In the genomic region with DNA sequence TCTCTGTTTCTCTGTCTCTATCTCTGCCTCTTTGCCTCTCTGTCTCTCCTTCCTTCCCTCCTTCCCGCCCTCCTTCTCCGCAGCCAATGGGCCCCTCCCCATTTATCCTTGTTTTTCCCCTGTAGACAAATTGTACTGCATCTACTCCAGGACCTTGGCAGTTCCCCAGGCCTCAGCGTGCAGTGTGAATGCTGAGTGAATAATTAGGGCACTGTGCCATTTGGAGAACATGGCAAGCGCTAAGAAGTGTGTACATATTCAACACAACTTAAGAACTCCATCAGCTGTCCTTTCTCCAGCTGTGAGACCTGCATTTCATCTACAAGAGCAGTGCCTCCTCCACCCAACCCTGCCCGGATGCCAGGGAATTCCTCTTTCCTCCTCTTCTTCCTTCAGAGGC, we compare ENCODE assay signal across 9 mouse cellular contexts.
A peak's percentile ranks its signal among the peaks of the same experiment; 100 is the strongest.
DNase-seq lines count a peak whose midpoint lies in the region; ATAC-seq lines count a peak whose summit lies in the region.
"Had no signal": no experiment of that assay in that cellular context is flagged by ENCODE, and none has a peak within 500 bp of the region (broad histone marks: within the 10 kb centered on the region; RNA-seq: fewer than 3 reads in every experiment).

No protein-coding gene starts in this region.

- ATAC-seq in heart, embryonic 13.5 days (ENCODE audit: extremely low read depth, insufficient number of reproducible peaks, low FRiP score, low TSS enrichment): no peak
- no peak for ATAC-seq in heart, embryonic 12.5 days (ENCODE audit: insufficient number of reproducible peaks, low FRiP score)
- ATAC-seq in midbrain, embryonic 16.5 days: peak; percentile 78
- peak; percentile 77; the same call in 1 of the 2 replicates for ATAC-seq in stomach, embryonic 16.5 days (ENCODE audit: insufficient read depth, low FRiP score)
- no peak for ATAC-seq in erythroid progenitor cell, adult 5-6 weeks (replicated peaks; ENCODE audit: low FRiP score, poor library complexity, severe bottlenecking)

- DNase-seq in midbrain, embryonic 10.5 days (ENCODE audit: low spot score): no peak
- peak; percentile 25 to 50 for DNase-seq in layer of hippocampus, adult 18-20 months (ENCODE audit: low spot score in 2 of 2)
- DNase-seq in thymus, postnatal 10 days (ENCODE audit: low spot score in 2 of 2): no peak

- no peaks in the 10 kb centered on the region for H3K9me3 ChIP-seq in heart, embryonic 13.5 days
- no peaks in the 10 kb centered on the region for H3K9me3 ChIP-seq in heart, embryonic 12.5 days (replicated peaks)
- no peaks in the 10 kb centered on the region for H3K9me3 ChIP-seq in midbrain, embryonic 16.5 days (replicated peaks; ENCODE audit: control insufficient read depth, low read length, poor library complexity, severe bottlenecking)
- H3K9me3 ChIP-seq in midbrain, embryonic 10.5 days (replicated peaks): no peaks in the 10 kb centered on the region
- no peaks in the 10 kb centered on the region for H3K9me3 ChIP-seq in stomach, embryonic 16.5 days (replicated peaks; ENCODE audit: control insufficient read depth, low read length)
- H3K9me3 ChIP-seq: midbrain, embryonic 12.5 days had no signal

- H3K4me1 ChIP-seq in heart, embryonic 13.5 days: peaks cover 8% of the 10 kb centered on the region; the same call in 1 of the 2 replicates
- H3K4me1 ChIP-seq in heart, embryonic 12.5 days (replicated peaks): peaks cover 6% of the 10 kb centered on the region; the same call in 1 of the 2 replicates
- H3K4me1 ChIP-seq in midbrain, embryonic 16.5 days (ENCODE audit: control insufficient read depth, insufficient read depth, low read length): no peaks in the 10 kb centered on the region; the same call in 1 of the 2 replicates
- H3K4me1 ChIP-seq in midbrain, embryonic 10.5 days: peaks cover under 1% of the 10 kb centered on the region; the same call in 1 of the 2 replicates
- no peaks in the 10 kb centered on the region; the same call in 1 of the 2 replicates for H3K4me1 ChIP-seq in stomach, embryonic 16.5 days (ENCODE audit: control insufficient read depth, insufficient read depth, low read length)
- H3K4me1 ChIP-seq: midbrain, embryonic 12.5 days had no signal

- H3K27me3 ChIP-seq in heart, embryonic 13.5 days (replicated peaks): no peaks in the 10 kb centered on the region
- H3K27me3 ChIP-seq in heart, embryonic 12.5 days (replicated peaks): no peaks in the 10 kb centered on the region
- H3K27me3 ChIP-seq in midbrain, embryonic 16.5 days (ENCODE audit: control insufficient read depth, insufficient read depth, low read depth, low read length): no peaks in the 10 kb centered on the region
- H3K27me3 ChIP-seq in midbrain, embryonic 10.5 days (ENCODE audit: low read depth, poor library complexity, severe bottlenecking): no peaks in the 10 kb centered on the region
- no peaks in the 10 kb centered on the region for H3K27me3 ChIP-seq in stomach, embryonic 16.5 days (ENCODE audit: control insufficient read depth, insufficient read depth, low read length)
- H3K27me3 ChIP-seq: midbrain, embryonic 12.5 days had no signal

- H3K27ac ChIP-seq in heart, embryonic 13.5 days (replicated peaks): 0 out of 2 replicates have a peak overlapping the region, but pooled peaks have one; percentile 25
- no peak overlapping the region for H3K27ac ChIP-seq in heart, embryonic 12.5 days (ENCODE audit: poor library complexity, severe bottlenecking)
- H3K27ac ChIP-seq in midbrain, embryonic 16.5 days (ENCODE audit: low read length): no peak overlapping the region
- no peak overlapping the region for H3K27ac ChIP-seq in midbrain, embryonic 10.5 days (replicated peaks)
- peak overlapping the region; percentile 55; the same call in 1 of the 2 replicates for H3K27ac ChIP-seq in stomach, embryonic 16.5 days (ENCODE audit: low read length)
- H3K27ac ChIP-seq: midbrain, embryonic 12.5 days had no signal

- H3K4me2 ChIP-seq in heart, embryonic 13.5 days: no peak overlapping the region
- no peak overlapping the region for H3K4me2 ChIP-seq in heart, embryonic 12.5 days
- H3K4me2 ChIP-seq in midbrain, embryonic 16.5 days (ENCODE audit: low read length): no peak overlapping the region
- H3K4me2 ChIP-seq in stomach, embryonic 16.5 days (ENCODE audit: low read depth, low read length): no peak overlapping the region
- H3K4me2 ChIP-seq: midbrain, embryonic 12.5 days had no signal

- H3K36me3 ChIP-seq in heart, embryonic 13.5 days: no peaks in the 10 kb centered on the region
- H3K36me3 ChIP-seq in heart, embryonic 12.5 days: no peaks in the 10 kb centered on the region
- H3K36me3 ChIP-seq in midbrain, embryonic 16.5 days (ENCODE audit: control insufficient read depth, insufficient read depth, low read length): no peaks in the 10 kb centered on the region
- H3K36me3 ChIP-seq in midbrain, embryonic 10.5 days: no peaks in the 10 kb centered on the region
- H3K36me3 ChIP-seq in stomach, embryonic 16.5 days (ENCODE audit: control insufficient read depth, insufficient read depth, low read length): no peaks in the 10 kb centered on the region
- H3K36me3 ChIP-seq: midbrain, embryonic 12.5 days had no signal

- 60% methylated on average over 5 of the region's 5 CpGs for WGBS in heart, embryonic 13.5 days
- 65% methylated on average over 5 of the region's 5 CpGs for WGBS in heart, embryonic 12.5 days
- 63% methylated on average over 5 of the region's 5 CpGs for WGBS in midbrain, embryonic 16.5 days
- WGBS in midbrain, embryonic 10.5 days: 90% methylated on average over 5 of the region's 5 CpGs
- WGBS in stomach, embryonic 16.5 days: 59% methylated on average over 5 of the region's 5 CpGs

- no peak overlapping the region for H3K4me3 ChIP-seq in heart, embryonic 13.5 days
- no peak overlapping the region for H3K4me3 ChIP-seq in heart, embryonic 12.5 days
- H3K4me3 ChIP-seq in midbrain, embryonic 16.5 days (ENCODE audit: low read depth, low read length): no peak overlapping the region
- no peak overlapping the region for H3K4me3 ChIP-seq in midbrain, embryonic 10.5 days
- no peak overlapping the region for H3K4me3 ChIP-seq in stomach, embryonic 16.5 days (replicated peaks; ENCODE audit: low read length)
- H3K4me3 ChIP-seq: midbrain, embryonic 12.5 days had no signal

- H3K9ac ChIP-seq in heart, embryonic 13.5 days: no peak overlapping the region
- H3K9ac ChIP-seq in heart, embryonic 12.5 days: no peak overlapping the region
- no peak overlapping the region for H3K9ac ChIP-seq in midbrain, embryonic 16.5 days (ENCODE audit: low read depth, low read length)
- H3K9ac ChIP-seq in stomach, embryonic 16.5 days (ENCODE audit: low read length): no peak overlapping the region
- H3K9ac ChIP-seq: midbrain, embryonic 12.5 days had no signal

Comparison
In these comparisons a context has a peak if more than half of its experiments do, and no peak if none do; other contexts are left out.
1. H3K27ac ChIP-seq: peak in heart, embryonic 13.5 days (single experiment) and stomach, embryonic 16.5 days (single experiment); none in heart, embryonic 12.5 days (single experiment), midbrain, embryonic 16.5 days (single experiment) and midbrain, embryonic 10.5 days (single experiment).
2. ATAC-seq: peak in midbrain, embryonic 16.5 days (single experiment) and stomach, embryonic 16.5 days (single experiment); none in heart, embryonic 13.5 days (single experiment), heart, embryonic 12.5 days (single experiment) and erythroid progenitor cell, adult 5-6 weeks (single experiment).
3. DNase-seq: peak in layer of hippocampus, adult 18-20 months (2 of 2); none in midbrain, embryonic 10.5 days (single experiment) and thymus, postnatal 10 days (0 of 2).